Mouse (Mus musculus): ENCODE measurements around the gene Lrrc25. TPM values are rescaled to one million over a fixed set of nuclear protein-coding genes. Genes with fewer than 3 reads are reported as not detected.
A peak's percentile ranks its signal among the peaks of the same experiment; 100 is the strongest.

The Lrrc25 gene
- total RNA-seq, 2 experiments from 2014 or later: 0.70 to 0.96 TPM

- TF ChIP-seq CTCF (IDR thresholded peaks at IDR 0.05): no peak
- Histone ChIP-seq H3K4me3 (no peak overlapping the region), H3K27ac (no peak overlapping the region)
- DNase-seq (ENCODE audit: extremely low spot score in 1 of 2, low spot score in 2 of 2): no peak
- intact Hi-C loops (cut with DNase I): no loop called here
Observed at GRCm38 (mm10) chr8:70656193-70656790, 40.3 kb downstream of the Lrrc25 start.

DNA sequence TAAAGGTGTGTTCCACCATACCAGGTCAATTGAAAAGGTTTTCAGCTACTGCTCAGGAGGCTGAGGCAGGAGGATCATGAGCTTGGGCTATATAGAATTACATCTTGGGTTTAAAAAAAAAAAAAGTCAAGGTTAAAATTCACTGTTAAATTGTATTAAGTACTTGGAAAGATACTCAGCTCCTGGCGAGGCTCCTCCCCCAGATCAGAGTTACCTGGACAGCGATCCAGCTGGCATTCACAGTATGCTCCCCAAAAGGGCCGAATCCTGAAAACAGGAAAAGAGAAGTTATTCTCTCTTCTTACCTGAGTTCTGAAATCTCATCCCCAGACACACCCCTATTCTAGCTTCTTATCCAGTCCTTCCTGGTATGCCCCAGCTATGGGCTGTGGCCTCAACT, 41.3 kb downstream of the Lrrc25 start:
- TF ChIP-seq CTCF (IDR thresholded peaks at IDR 0.05): no peak
- no peak for DNase-seq (ENCODE audit: extremely low spot score in 1 of 2, low spot score in 2 of 2)
- intact Hi-C loops (cut with DNase I): no loop called here
- Histone ChIP-seq H3K4me3 (no peak overlapping the region), H3K27ac (no peak overlapping the region)

DNA sequence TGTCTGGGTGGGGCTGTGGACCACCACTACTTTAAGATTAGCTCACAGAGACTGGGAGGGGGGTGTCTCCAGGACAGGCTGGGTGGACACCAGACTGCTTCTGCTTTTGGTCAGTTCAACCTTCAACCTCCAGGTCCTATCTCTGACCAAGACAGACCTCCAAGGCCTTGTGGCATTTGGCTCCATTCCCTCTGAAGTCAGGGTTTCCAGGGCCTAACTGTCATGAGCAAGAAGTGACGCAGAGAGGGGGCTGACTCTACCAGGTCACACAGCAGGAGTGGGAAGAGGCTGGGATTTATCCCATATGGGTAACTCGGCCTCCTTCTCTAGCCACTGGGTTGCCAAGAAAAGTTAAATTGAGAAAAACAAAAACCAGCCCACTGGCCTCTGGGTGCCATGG, 41.8 kb downstream of the Lrrc25 start:
- Histone ChIP-seq H3K4me3 (no peak overlapping the region), H3K27ac (no peak overlapping the region)

GRCm38 (mm10) chr8:70658897-70659603, 43.1 kb downstream of the Lrrc25 start:
- no peak for DNase-seq (ENCODE audit: extremely low spot score in 1 of 2, low spot score in 2 of 2)
- Histone ChIP-seq H3K4me3 (peak overlapping the region; percentile 87), H3K27ac (peak overlapping the region; percentile 17; the same call in 1 of the 2 replicates)
- TF ChIP-seq CTCF (IDR thresholded peaks at IDR 0.05): no peak
- intact Hi-C loops (cut with DNase I): no loop called here

More for the DNA sequence above, 41.8 kb downstream of the Lrrc25 start:
- no peak for TF ChIP-seq CTCF (IDR thresholded peaks at IDR 0.05)
- DNase-seq (ENCODE audit: extremely low spot score in 1 of 2, low spot score in 2 of 2): no peak
- intact Hi-C loops (cut with DNase I): no loop called here

DNA sequence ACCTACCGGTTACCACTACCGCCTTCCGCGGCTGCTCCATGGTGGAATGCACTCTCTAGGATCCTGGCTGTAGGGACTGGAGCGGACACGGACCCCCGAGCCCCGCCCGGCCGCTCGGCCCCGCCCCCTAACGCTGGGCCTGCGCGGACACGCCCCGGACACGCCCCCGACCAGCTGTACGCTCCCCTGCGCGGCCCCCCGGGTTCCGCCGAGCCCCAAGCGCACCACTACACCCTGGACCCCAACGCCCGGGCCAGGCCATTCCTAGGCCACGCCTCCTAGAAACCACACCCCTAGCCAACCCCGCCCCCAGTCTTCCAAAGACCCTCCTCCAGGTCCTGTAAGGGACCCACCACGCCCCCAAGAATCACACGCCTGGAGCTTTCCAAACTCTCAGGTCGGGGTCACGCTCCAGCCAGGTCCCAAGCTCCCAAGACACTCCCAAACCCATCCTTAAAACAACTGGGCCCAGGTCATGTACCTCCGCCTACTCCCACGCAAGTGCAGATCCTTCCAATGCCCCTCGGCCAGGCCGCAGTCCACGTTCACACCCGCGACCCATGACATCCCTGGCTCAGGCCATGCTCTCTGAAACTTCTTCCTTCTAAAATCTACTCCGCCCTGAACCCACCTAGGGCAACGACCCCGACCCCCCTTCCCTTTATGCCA, 43.8 kb downstream of the Lrrc25 start:
- TF ChIP-seq CTCF (IDR thresholded peaks at IDR 0.05): no peak
- Histone ChIP-seq H3K27ac (peak overlapping the region; percentile 17; the same call in 1 of the 2 replicates), H3K4me3 (peak overlapping the region; percentile 87)
- peak; percentile 69 to 74 for DNase-seq (ENCODE audit: extremely low spot score in 1 of 2, low spot score in 2 of 2)
- intact Hi-C loops (cut with DNase I): no loop called here

GRCm38 (mm10) chr8:70660273-70660725, 44.3 kb downstream of the Lrrc25 start, which contains the start of gene Pgpep1:
Gene Pgpep1, minus strand, starts transcription at chr8:70660388.
- Histone ChIP-seq H3K4me3 (peak within 1 kb of the TSS; percentile 87), H3K27ac (peak within 1 kb of the TSS; percentile 17; the same call in 1 of the 2 replicates)
- no peak for DNase-seq (ENCODE audit: extremely low spot score in 1 of 2, low spot score in 2 of 2)
- TF ChIP-seq CTCF (IDR thresholded peaks at IDR 0.05): no peak
- intact Hi-C loops (cut with DNase I): no loop called here

DNA sequence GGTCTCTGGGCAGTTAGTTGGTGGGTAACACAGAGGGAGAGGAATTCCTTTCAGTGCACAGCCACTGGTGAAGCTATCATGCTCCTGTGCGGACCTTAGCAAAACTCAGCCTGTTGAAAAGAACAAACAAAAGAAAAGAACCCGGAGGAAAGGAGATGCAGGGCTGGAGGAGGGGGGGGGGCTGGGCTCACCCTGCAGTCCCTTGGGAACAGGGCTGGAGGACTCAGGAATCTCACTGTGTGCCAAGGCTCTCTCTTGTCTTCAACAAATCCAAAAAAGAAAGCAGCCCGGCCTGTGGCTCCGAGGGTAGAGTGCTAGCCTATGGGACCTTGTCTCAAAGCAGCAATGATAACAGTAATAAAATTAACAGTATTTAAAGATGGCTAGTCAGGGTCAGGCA, 47.7 kb downstream of the Lrrc25 start:
- DNase-seq (ENCODE audit: extremely low spot score in 1 of 2, low spot score in 2 of 2): no peak
- no peak for TF ChIP-seq CTCF (IDR thresholded peaks at IDR 0.05)
- Histone ChIP-seq H3K27ac (peak overlapping the region; percentile 38; the same call in 1 of the 2 replicates), H3K4me3 (no peak overlapping the region)
- intact Hi-C loops (cut with DNase I): no loop called here

DNA sequence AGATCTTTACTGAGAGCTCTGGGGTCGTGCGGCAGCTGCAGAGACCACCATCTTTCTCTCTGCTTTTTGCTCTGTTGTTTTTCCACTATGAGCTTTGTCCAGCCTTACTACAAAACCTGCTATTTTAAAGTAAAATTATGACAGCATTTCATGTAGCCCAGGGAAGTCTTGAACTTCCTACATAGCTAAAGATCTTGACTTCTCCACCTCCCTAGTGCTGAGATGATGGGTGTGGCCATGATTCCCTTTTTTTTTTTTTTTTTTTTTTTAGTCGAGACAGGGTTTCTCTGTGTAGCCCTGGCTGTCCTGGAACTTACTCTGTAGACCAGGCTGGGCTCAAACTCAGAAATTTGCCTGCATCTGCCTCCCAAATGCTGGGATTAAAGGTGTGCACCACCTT, 48.7 kb downstream of the Lrrc25 start:
- TF ChIP-seq CTCF (IDR thresholded peaks at IDR 0.05): no peak

GRCm38 (mm10) chr8:70665599-70665998, 49.6 kb downstream of the Lrrc25 start:
- intact Hi-C loops (cut with DNase I): no loop called here
- no peak for DNase-seq (ENCODE audit: extremely low spot score in 1 of 2, low spot score in 2 of 2)
- no peak overlapping the region for H3K4me3 ChIP-seq
- H3K27ac ChIP-seq: no peak overlapping the region
- no peak for TF ChIP-seq CTCF (IDR thresholded peaks at IDR 0.05)

More for the DNA sequence above, 48.7 kb downstream of the Lrrc25 start:
- no peak overlapping the region for H3K27ac ChIP-seq
- intact Hi-C loops (cut with DNase I): no loop called here
- H3K4me3 ChIP-seq: no peak overlapping the region
- DNase-seq (ENCODE audit: extremely low spot score in 1 of 2, low spot score in 2 of 2): no peak

DNA sequence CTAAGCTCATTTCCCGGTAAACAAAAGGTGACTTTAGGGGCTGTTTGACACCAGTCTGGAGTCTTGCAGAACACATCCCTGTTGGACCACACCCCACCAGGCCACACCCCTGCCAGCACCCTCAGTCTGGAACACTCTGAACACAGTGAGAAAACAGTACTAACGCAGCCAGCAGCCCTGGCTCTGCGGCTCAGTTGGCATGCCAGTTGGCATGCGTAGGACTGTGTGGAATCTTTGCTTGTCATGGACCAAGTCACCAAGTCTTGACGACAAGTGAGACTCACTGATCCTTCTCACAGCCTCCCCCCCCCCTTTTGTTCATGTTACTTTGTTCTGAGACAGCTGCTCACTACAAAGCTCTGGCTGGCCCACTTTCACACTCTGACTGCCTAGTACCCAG, 51.1 kb downstream of the Lrrc25 start:
- Histone ChIP-seq H3K27ac (no peak overlapping the region), H3K4me3 (no peak overlapping the region)
- intact Hi-C loops (cut with DNase I): no loop called here
- no peak for DNase-seq (ENCODE audit: extremely low spot score in 1 of 2, low spot score in 2 of 2)
- no peak for TF ChIP-seq CTCF (IDR thresholded peaks at IDR 0.05)

Other genes starting within 250 kb of the Lrrc25 start
- under 1 TPM; 0.32 to 0.33 TPM for gene Comp, start 242.6 kb upstream of the Lrrc25 start, total RNA-seq (2021)
- 100 to 1,000 TPM; 134 to 153 TPM for gene Crtc1, start 176.6 kb upstream of the Lrrc25 start, total RNA-seq (2021)
- gene Klhl26, start 139.2 kb upstream of the Lrrc25 start, total RNA-seq (2021): 10 to 100 TPM; 43.7 to 44.4 TPM
- gene Tmem59l, start 128.8 kb upstream of the Lrrc25 start, total RNA-seq (2021): 100 to 1,000 TPM; 295 to 302 TPM
- gene Crlf1, start 123.0 kb upstream of the Lrrc25 start, total RNA-seq (2021): 1 to 10 TPM; 2.6 to 3.0 TPM
- 100 to 1,000 TPM; 108 to 110 TPM for gene Rex1bd, start 109.4 kb upstream of the Lrrc25 start, total RNA-seq (2021)
- gene Uba52, start 105.4 kb upstream of the Lrrc25 start, total RNA-seq (2021): 100 to 1,000 TPM; 788 to 861 TPM
- 100 to 1,000 TPM; 392 to 410 TPM for gene Fkbp8, start 88.4 kb upstream of the Lrrc25 start, total RNA-seq (2021)
- gene Kxd1, start 88.2 kb upstream of the Lrrc25 start, total RNA-seq (2021): 10 to 100 TPM; 39.8 to 44.4 TPM
- gene Ell, start 76.7 kb upstream of the Lrrc25 start, total RNA-seq (2021): 10 to 100 TPM; 18.6 to 20.8 TPM
- gene Isyna1, start 21.8 kb upstream of the Lrrc25 start, total RNA-seq (2021): 10 to 100 TPM; 52.9 to 55.3 TPM
- gene Ssbp4, start 7.3 kb upstream of the Lrrc25 start, total RNA-seq (2021): 100 to 1,000 TPM; 221 to 261 TPM
- gene Gdf15, start 16.3 kb downstream of the Lrrc25 start, total RNA-seq (2021): not detected
- gene Pgpep1, start 44.2 kb downstream of the Lrrc25 start, total RNA-seq (2021): 10 to 100 TPM; 15.5 to 17.5 TPM
- 10 to 100 TPM; 62.1 to 62.9 TPM for gene Lsm4, start 57.1 kb downstream of the Lrrc25 start, total RNA-seq (2021)
- gene Jund, start 82.8 kb downstream of the Lrrc25 start, total RNA-seq (2021): 100 to 1,000 TPM; 247 to 264 TPM
- under 1 TPM; 0.16 to 0.21 TPM for gene Iqcn, start 87.3 kb downstream of the Lrrc25 start, total RNA-seq (2021)
- not detected for gene Gm3336, start 102.4 kb downstream of the Lrrc25 start, total RNA-seq (2021)
- gene Pde4c, start 107.6 kb downstream of the Lrrc25 start, total RNA-seq (2021): 1 to 10 TPM; 1.9 to 3.0 TPM
- 100 to 1,000 TPM; 808 to 835 TPM for gene Rab3a, start 138.5 kb downstream of the Lrrc25 start, total RNA-seq (2021)
- gene Mpv17l2, start 144.8 kb downstream of the Lrrc25 start, total RNA-seq (2021): 10 to 100 TPM; 33.3 to 35.7 TPM
- gene Pik3r2, start 160.6 kb downstream of the Lrrc25 start, total RNA-seq (2021): 100 to 1,000 TPM; 159 to 160 TPM
- 100 to 1,000 TPM; 369 to 386 TPM for gene Mast3, start 188.9 kb downstream of the Lrrc25 start, total RNA-seq (2021)
- gene Il12rb1, start 192.3 kb downstream of the Lrrc25 start, total RNA-seq (2021): under 1 TPM; 0.77 to 0.82 TPM
- gene Arrdc2, start 223.6 kb downstream of the Lrrc25 start, total RNA-seq (2021): 10 to 100 TPM; 19.5 to 20.7 TPM
- 10 to 100 TPM; 20.0 to 20.4 TPM for gene Kcnn1, start 247.1 kb downstream of the Lrrc25 start, total RNA-seq (2021)

Measured in left cerebral cortex, adult 2 months (tissue).